Mouse (Mus musculus): ENCODE measurements around the gene Rheb. TPM values are rescaled to one million over a fixed set of nuclear protein-coding genes. Genes with fewer than 3 reads are reported as not detected.

The Rheb gene
- total and polyA plus RNA-seq, 3 experiments: 17.0 to 64.1 (median 46.2) TPM

GRCm38 (mm10) chr5:24840975-24841431 is 1.4 kb downstream of the Rheb start:
- peaks cover 54% of the 10 kb centered on the region for H3K79me2 ChIP-seq (replicated peaks; ENCODE audit: control insufficient read depth, extremely low read depth, insufficient read depth, poor library complexity, severe bottlenecking)
- no peaks in the 10 kb centered on the region for H3K27me3 ChIP-seq (replicated peaks)
- H3K27ac ChIP-seq (ENCODE audit: insufficient read depth, low read depth): peak overlapping the region; percentile 39; the same call in 1 of the 2 replicates
- DNase-seq (ENCODE audit: extremely low read depth): peak; percentile 27
- no peak for TF ChIP-seq MAZ (IDR thresholded peaks at IDR 0.05; ENCODE audit: low read depth, low read length)
- TF ChIP-seq EP300 (IDR thresholded peaks at IDR 0.05; ENCODE audit: low read length): no peak
- TF ChIP-seq MAX (IDR thresholded peaks at IDR 0.05; ENCODE audit: low read length): peak; percentile 58; the same call in 1 of the 2 replicates
- peak; percentile 63 for TF ChIP-seq SIN3A (IDR thresholded peaks at IDR 0.05; ENCODE audit: low read length)
- TF ChIP-seq NRF1 (IDR thresholded peaks at IDR 0.05; ENCODE audit: low read depth, low read length): no peak
- no peak for TF ChIP-seq UBTF (IDR thresholded peaks at IDR 0.05; ENCODE audit: low read depth, low read length)
- TF ChIP-seq BHLHE40 (IDR thresholded peaks at IDR 0.05; ENCODE audit: low read depth, low read length): peak; percentile 32
- peak; percentile 50; the same call in 1 of the 2 replicates for TF ChIP-seq MYC (IDR thresholded peaks at IDR 0.05; ENCODE audit: low read depth, low read length)
- peak; percentile 80 for TF ChIP-seq MXI1 (IDR thresholded peaks at IDR 0.05; ENCODE audit: low read depth, low read length)
- peaks cover 11 to 43% of the 10 kb centered on the region in 2 experiments; a peak in 3 of 4 replicates for H3K4me1 ChIP-seq (ENCODE audit: control insufficient read depth in 1 of 2, insufficient read depth in 2 of 2)
- H3K9ac ChIP-seq (ENCODE audit: insufficient read depth, low read depth): peak overlapping the region; percentile 93
- H3K4me2 ChIP-seq (ENCODE audit: insufficient read depth, low read depth, poor library complexity, severe bottlenecking): peak overlapping the region; percentile 99
- dilution Hi-C loops (cut with MboI; ENCODE audit: extremely low pct_ligation_motif_present, extremely low pct_unique_long_range_greater_than_20kb, low sequenced_read_pairs): no loop called here
- peak overlapping the region; percentile 79 to 94 (median 91) for H3K4me3 ChIP-seq (replicated peaks in 1 of 3; ENCODE audit: low read depth in 2 of 3, low read length in 2 of 3, poor library complexity in 1 of 3)
- no peaks in the 10 kb centered on the region for H3K9me3 ChIP-seq (replicated peaks; ENCODE audit: low read length)
- H3K36me3 ChIP-seq (replicated peaks in 1 of 2; ENCODE audit: control insufficient read depth in 1 of 2, insufficient read depth in 1 of 2, low read length in 1 of 2): peaks cover 0 to 2% of the 10 kb centered on the region in 2 experiments
- in situ Hi-C loops (cut with MboI; ENCODE audit: low pct_ligation_motif_present, low pct_unique_long_range_greater_than_20kb, low sequenced_read_pairs): no loop called here

DNA sequence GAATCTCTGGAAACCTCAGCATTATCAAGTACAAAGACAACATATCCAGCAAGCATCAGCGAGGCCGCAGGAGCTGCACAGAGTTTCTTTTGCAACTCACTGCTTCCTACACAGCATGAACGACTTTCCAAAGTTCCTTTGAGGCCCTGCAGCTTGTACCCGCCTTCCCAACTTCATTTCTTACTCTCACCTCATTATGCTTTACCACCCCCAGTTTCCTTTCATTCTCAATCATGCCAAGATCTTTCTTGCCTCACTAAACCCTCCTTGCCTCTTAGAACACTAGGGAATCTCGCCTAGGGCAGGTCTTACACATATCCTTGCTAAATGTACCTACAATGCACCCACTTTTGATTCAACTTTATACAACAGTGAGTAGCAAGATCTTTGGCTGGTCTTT is 7.9 kb downstream of the Rheb start:
- peaks cover 87% of the 10 kb centered on the region for H3K79me2 ChIP-seq (replicated peaks; ENCODE audit: control insufficient read depth, extremely low read depth, insufficient read depth, poor library complexity, severe bottlenecking)
- H3K36me3 ChIP-seq (replicated peaks in 1 of 2; ENCODE audit: control insufficient read depth in 1 of 2, insufficient read depth in 1 of 2, low read length in 1 of 2): peaks cover 0 to 4% of the 10 kb centered on the region in 2 experiments
- dilution Hi-C loops (cut with MboI; ENCODE audit: extremely low pct_ligation_motif_present, extremely low pct_unique_long_range_greater_than_20kb, low sequenced_read_pairs) (no loop called here), in situ Hi-C loops (cut with MboI; ENCODE audit: low pct_ligation_motif_present, low pct_unique_long_range_greater_than_20kb, low sequenced_read_pairs) (no loop called here)
- H3K4me2 ChIP-seq (ENCODE audit: insufficient read depth, low read depth, poor library complexity, severe bottlenecking): no peak overlapping the region
- H3K9me3 ChIP-seq (replicated peaks; ENCODE audit: low read length): no peaks in the 10 kb centered on the region
- DNase-seq (ENCODE audit: extremely low read depth): no peak
- no peak overlapping the region for H3K27ac ChIP-seq (ENCODE audit: insufficient read depth, low read depth)
- no peak overlapping the region for H3K4me3 ChIP-seq (replicated peaks in 1 of 3; ENCODE audit: low read depth in 2 of 3, low read length in 2 of 3, poor library complexity in 1 of 3)
- no peak overlapping the region for H3K9ac ChIP-seq (ENCODE audit: insufficient read depth, low read depth)
- no peaks in the 10 kb centered on the region for H3K27me3 ChIP-seq (replicated peaks)
- peaks cover 10 to 35% of the 10 kb centered on the region in 2 experiments; a peak in 3 of 4 replicates for H3K4me1 ChIP-seq (ENCODE audit: control insufficient read depth in 1 of 2, insufficient read depth in 2 of 2)
- TF ChIP-seq CHD2 (IDR thresholded peaks at IDR 0.05; ENCODE audit: low read length): no peak
- TF ChIP-seq MAZ (IDR thresholded peaks at IDR 0.05; ENCODE audit: low read depth, low read length): no peak
- TF ChIP-seq RAD21 (IDR thresholded peaks at IDR 0.05; ENCODE audit: low read depth, low read length): no peak
- no peak for TF ChIP-seq USF2 (conservative IDR thresholded peaks at IDR 0.05; ENCODE audit: low read depth, low read length)
- no peak for TF ChIP-seq POLR2A (IDR thresholded peaks at IDR 0.05; ENCODE audit: low read depth, low read length)
- no peak for TF ChIP-seq UBTF (IDR thresholded peaks at IDR 0.05; ENCODE audit: low read depth, low read length)
- TF ChIP-seq PAX5 (IDR thresholded peaks at IDR 0.05; ENCODE audit: low read length): no peak
- no peak for TF ChIP-seq NELFE (IDR thresholded peaks at IDR 0.05; ENCODE audit: low read depth, low read length)
- TF ChIP-seq USF1 (IDR thresholded peaks at IDR 0.05; ENCODE audit: low read depth, low read length): no peak
- TF ChIP-seq ETS1 (conservative IDR thresholded peaks at IDR 0.05; ENCODE audit: low read depth, low read length): no peak
- no peak for TF ChIP-seq MYC (IDR thresholded peaks at IDR 0.05; ENCODE audit: low read depth, low read length)
- TF ChIP-seq POLR2AphosphoS2 (IDR thresholded peaks at IDR 0.05; ENCODE audit: low read depth, low read length): no peak
- no peak for TF ChIP-seq TBP (conservative IDR thresholded peaks at IDR 0.05; ENCODE audit: low read depth, low read length)
- no peak for TF ChIP-seq ZMIZ1 (IDR thresholded peaks at IDR 0.05; ENCODE audit: low read depth, low read length)
- TF ChIP-seq ELF1 (IDR thresholded peaks at IDR 0.05; ENCODE audit: low read depth, low read length): no peak
- TF ChIP-seq GABPA (IDR thresholded peaks at IDR 0.05; ENCODE audit: insufficient replicate concordance, low read depth, low read length): no peak
